Mouse (Mus musculus): ENCODE measurements around the gene Bbs7.

Bbs7 gene

DNA sequence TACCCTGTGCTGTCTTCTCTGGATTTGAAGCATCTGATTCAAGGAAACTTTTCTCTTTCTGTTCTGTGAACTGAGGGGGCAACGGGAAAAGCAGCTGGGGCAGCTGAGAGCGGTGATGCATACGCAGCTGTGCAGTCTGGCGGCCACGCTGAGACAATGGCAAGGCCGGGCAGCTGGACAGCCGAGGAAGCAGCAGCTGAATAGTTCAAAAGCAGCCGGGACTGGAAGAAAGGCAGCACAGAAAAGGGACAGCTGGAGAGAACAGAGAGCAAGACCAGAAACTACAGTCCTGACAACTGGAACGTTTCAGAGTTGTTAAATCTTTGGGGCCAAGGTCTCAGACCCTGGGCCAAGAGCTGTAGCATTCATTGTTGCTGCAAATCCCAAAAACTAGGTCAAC lies 61.9 kb downstream of the Bbs7 start:
- peak; percentile 16 to 39 for DNase-seq

DNA sequence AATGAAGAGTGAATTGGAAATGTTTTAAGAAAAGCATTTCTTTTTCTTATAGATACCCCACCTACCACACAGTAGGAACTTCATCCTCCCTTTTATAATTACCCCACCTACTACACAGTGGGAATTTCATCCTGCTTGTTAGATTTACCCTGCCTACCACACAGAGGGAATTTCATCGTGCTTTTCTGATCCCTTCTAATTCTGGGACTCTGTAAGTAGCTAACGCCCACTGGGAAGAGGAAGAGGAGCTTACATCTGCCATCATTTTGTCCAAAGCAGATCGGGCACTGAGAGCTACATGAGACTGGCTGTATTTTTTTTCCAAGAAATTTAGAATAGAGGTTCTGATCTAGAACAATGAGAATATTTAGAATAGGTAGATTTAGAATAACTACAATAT lies 68.3 kb downstream of the Bbs7 start:
- no peak for DNase-seq

- DNase-seq: no peak
Observed at GRCm38 (mm10) chr3:36541399-36541798, 71.9 kb downstream of the Bbs7 start.

DNA sequence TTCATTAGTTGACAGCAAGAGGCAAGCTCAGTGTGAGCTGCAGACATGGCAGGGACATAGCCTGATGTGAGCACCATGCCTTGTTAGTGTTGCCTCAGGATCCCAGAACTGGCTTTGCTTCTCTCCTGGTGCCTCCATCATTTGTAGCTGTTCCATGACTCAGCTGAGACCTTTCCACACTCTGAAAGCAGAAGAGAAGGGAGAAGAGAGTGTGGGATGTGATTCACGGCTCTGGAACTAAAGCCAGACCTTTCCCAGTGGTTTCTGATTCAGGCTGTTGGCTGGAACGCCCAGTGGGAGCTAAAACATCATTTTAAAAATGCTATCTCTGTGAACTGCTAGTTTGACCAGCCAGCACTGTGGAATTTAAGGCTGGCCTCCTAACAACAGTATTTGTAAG lies 72.5 kb downstream of the Bbs7 start:
- no peak for DNase-seq

DNA sequence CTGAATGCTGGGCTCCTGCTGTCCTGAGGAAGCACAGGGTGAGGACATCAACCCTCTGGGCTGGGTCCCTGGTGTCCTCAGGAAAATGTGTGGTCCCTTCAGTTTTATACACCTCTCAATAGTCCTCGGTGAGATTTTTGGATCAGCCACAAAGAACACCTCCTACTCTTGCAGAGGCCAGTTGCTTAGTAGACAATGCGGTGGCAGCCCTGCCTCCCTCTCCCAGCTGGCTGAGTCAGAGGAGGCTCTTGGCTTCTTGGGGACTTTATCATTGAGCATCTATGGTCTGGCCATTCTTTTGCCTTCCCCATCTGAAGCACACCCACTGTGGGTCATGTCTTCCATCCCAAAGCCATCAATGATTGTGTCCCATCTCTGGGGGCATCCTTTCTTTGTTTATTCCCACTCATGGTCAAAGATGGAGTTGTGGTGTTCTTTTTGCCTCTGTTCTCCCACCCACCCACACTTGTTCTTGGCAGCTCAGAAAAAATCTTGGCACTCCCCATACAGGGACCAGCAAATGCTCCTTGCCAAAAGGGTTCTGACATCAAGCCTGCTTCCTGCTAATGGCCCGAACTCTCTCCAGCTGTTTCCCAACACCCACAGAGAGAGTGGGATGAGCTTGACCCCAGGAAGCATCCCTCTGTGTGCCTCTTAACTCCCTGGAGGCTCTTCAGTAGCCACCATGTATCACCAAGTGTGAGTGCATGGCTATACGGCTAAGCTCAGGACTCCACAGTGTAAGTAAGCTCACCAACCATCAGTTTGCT lies 75.4 kb downstream of the Bbs7 start:
- DNase-seq: no peak

DNA sequence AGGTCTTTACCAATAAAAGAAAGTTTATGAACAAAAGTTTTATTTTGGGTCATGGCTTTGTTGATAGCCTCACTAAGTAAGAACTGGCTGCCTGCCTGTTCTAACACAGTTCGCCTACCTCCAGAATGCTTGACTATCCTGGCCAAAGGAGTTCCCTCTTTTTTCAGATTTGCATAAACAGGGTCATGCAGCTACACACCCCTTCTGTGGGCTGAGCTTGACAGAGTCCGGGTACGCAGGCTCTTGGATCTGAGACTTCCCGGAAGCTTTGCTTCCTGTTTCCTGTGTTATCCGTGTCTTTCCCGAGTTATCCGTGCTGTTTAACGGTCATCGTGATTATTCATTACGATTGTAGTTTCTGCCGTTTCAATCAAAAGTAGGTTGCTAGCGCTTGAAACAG lies 77.2 kb downstream of the Bbs7 start:
- no peak for DNase-seq

DNA sequence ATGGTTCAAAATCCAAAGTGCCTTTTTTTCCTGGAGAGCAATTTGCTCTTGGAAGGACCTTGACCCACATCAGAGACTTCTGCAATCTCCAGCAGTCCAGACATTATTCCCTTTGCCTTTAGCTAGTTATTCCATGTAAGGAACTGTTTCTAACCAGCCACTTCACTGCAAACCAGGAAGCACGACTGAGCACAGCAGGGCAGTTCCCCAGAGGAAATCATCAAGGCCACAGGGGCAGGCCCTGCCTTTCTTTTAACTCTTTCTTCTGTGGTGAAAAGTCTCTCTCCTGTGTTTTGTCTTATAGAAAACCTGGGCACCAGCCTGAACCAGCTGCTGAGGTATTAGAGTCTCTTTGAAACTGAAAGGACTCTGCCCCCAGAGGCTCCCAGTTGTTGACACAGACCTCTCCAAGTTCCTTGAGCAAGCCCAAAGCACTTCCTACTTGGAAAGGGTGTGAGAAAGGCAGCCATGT lies 80.0 kb downstream of the Bbs7 start:
- DNase-seq: no peak

GRCm38 (mm10) chr3:36532738-36533137 lies 80.5 kb downstream of the Bbs7 start:
- DNase-seq: no peak

DNA sequence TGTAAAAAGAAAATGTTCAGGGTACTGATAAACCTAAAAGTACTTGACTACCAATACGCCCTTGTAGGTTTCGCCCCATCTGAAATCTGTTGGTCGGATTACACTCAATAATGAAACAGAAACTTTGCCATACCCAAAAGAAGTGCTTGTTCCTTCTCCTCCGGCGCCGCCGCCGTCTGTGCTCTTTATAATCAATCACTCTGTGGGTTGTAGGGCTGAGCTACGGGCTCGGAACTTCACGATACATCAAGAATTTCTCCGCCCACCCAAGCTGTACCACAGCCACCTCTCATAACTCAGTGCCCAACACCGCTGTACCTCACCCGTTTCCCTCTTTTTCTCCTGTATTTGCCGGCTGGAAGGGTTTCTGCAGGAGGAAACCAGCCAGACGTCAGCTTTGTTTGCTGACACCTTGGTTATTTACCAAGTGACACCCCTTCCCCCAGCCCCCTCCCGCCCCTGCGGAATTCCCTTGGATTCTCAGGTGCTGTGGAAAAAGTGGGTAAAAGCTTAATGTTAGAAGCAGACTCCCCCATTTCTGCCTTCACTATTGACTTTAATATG lies 81.2 kb downstream of the Bbs7 start:
- DNase-seq: no peak

GRCm38 (mm10) chr3:36531242-36531641 lies 82.0 kb downstream of the Bbs7 start:
- DNase-seq: no peak

DNA sequence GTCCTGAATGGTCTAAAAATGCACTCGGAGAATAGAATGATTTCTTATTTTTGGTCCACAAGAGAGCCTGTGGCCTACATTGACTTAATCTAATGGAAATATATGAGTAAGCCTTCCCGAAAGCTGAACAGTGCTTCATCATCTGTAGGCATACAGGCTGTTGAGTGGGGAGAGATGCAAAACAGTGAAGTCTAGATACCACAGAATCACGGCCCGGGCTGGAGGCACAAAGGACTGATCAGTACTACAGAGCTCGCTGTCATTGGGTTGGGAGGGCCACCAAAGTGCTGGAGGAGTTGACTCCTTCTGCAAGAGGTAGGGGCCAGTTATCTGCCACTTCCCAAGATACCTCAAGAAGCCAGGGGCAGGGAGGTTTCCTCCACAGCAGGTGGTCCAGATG lies 82.5 kb downstream of the Bbs7 start:
- DNase-seq: no peak

GRCm38 (mm10) chr3:36530345-36530744 lies 82.9 kb downstream of the Bbs7 start:
- DNase-seq: no peak

DNA sequence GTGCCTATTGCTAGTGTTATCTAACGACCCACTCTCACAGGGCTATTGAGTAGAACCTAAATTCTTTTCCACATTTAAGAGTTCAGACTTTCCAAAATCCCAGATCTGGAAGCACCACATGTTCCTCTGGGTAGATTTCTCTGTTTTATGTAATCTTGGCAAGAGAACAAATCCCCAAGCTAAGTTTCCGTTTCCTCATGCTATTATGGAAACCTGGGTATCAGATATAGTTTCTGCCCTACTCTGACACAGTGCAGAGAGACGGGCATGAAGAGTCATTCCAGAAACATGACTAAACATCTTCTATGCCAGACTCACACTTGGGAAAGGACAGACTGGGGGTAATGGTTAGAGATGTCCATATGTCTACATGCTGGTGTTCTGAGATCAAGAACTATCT lies 88.8 kb downstream of the Bbs7 start:
- no peak for DNase-seq

Data from cerebellum, adult 18-20 months (tissue).